Mouse (Mus musculus): ENCODE measurements around the gene Col16a1. TPM values are rescaled to one million over a fixed set of nuclear protein-coding genes. Genes with fewer than 3 reads are reported as not detected.
A peak's percentile ranks its signal among the peaks of the same experiment; 100 is the strongest.

Col16a1 gene
- total RNA-seq, 2 experiments from 2014 or later, result 4.5 to 4.6 TPM

GRCm38 (mm10) chr4:130045609-130046008, 2.0 kb upstream of the Col16a1 start:
- DNase-seq, result peak; percentile 56 to 77

DNA sequence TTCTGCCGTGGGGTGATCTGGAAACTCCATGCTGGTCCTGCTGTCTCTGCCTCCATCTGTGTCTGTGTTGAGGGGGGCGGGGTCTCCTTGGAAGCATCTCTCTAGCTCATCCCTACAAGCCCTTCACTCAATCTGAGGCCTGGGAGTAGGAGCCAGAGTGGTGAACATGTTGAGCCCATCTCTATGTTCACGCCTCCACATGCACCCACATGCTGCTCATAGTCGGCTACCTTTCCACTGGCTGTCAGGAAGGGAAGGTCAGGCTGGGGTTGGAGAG, 501 bp downstream of the Col16a1 start:
- DNase-seq, result no peak

DNA sequence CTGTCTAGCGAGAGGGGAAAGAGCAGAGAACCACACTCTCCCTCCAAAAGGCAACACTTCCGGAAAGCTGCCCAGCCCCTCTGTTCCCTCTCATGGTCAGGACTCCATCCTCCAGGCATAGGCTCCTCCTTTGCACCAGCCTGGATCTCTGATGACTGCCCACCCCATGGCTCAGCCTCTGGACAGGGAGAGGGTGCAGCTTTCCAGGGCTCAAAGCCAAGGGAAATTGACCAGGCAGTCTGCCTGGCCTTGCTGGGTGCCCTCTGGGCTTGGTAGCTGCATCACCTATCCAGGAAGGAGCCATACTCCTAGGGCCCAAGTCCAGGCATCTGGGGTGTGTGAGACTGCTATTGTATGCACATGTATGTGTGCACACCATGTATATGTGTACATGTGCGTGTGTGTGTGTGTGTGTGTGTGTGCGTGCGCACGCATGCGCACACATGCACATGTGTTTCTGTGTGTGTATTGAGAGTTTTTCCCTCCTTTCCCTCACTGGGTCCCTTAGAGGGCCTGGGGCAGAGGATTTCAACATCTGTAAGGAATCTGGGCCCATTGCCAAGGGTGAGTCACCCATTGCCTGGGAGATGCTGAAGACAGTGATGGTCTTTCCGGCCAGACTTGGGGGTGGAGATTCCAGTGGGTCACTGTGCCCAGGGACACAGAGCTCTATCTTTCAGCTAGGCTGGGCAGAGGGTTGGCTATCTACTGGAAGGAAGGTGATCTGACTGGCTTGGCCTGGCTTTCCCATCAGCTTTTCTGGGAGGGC, 2.6 kb downstream of the Col16a1 start:
- peak; percentile 83 to 85 for DNase-seq

DNA sequence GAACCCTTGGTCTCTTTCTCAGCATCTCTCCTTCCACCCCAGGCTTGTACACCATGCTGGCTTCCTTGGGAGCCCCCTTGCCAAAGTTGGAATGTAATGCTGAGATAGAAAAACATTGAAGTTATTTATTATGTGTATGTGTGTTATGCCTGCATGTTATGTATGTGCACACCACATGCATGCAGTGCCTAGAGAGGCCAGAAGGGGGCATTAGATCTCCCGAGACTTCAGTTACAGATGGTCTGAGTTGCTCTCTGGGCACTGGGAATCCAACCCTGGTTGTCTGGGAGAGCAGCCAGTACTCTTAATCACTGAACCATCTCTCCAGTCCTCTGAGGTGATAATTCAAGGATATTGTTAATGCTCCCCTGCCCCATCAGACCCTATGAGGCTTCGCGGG, 4.6 kb downstream of the Col16a1 start:
- DNase-seq, result no peak

DNA sequence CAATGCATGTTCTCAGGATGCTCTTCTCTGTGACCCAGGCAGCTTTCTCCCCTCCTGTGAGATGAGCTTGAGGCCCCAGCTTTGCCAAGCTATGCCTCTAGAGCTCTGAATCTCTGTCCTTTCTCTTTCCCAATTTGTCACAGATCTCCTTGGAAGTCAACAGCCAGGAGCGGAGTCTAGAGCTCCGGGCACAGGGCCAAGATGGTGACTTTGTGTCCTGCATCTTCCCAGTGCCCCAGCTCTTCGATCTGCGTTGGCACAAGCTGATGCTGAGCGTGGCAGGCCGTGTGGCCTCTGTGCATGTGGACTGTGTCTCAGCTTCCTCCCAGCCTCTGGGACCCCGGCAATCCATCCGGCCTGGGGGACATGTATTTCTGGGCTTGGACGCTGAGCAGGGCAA, 5.5 kb downstream of the Col16a1 start:
- no peak for DNase-seq

DNA sequence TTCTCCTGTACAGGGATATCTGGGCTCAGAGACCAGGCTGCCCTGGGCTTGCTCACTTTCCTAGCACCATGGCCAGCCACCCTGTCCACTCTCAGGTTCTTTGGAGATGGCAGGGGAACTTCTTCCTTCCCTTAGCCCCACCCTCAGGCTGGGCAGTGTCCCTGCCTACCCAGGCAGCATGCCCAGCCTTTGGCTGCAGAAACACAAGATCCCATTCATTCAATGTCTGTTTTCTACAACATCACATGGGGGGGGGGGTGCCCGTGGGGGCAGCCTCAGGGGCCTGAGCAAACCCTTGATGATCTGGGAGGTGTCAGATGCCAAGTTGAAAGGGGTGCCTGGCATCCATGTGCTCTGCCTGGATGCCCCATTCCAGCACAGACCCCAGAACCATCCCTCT, 7.1 kb downstream of the Col16a1 start:
- DNase-seq, result no peak

DNA sequence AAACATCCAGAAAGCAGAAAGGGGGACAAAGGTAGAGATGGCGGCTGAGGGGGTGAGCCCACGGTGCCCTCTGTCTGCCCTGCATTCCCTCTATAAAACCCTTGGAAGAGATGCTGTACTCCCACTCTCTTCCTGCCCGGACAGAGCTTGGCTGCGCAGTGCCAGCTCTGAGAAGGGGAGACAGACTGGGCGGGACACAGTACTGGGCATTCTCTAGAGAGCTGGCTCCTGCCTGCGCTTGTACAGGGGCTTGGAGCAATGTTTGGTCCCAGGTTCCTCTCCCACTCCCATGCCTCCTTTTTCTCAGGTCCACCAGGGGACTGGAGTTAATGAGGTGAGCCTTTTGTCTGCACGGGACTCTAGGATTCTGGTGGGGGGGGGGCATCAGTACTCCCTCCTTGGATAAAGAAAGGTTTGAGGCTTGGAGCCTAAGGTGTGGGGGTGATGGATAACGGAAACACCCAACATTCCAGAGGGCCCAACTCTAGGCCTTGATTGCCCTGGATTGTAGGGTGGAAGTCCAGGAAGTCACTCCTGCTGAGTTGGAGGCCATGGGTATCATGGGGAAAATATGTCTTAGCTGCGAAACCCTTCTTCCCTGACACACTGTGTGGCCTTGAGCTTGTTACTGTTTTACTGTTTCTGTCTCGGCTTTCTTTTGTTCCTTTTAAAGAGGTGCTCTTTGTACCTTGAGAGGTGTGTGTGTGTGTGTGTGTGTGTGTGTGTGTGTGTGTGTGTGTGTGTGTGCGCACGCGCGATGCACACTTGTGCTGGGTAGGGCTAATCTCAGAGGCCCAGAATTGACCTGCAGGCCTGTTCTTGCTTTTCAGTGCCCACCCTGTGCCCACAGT, 7.7 kb downstream of the Col16a1 start:
- no peak for DNase-seq

- DNase-seq, result no peak
Measured at GRCm38 (mm10) chr4:130056011-130056322, 8.3 kb downstream of the Col16a1 start.

GRCm38 (mm10) chr4:130056471-130056870, 8.8 kb downstream of the Col16a1 start:
- DNase-seq, result no peak

DNA sequence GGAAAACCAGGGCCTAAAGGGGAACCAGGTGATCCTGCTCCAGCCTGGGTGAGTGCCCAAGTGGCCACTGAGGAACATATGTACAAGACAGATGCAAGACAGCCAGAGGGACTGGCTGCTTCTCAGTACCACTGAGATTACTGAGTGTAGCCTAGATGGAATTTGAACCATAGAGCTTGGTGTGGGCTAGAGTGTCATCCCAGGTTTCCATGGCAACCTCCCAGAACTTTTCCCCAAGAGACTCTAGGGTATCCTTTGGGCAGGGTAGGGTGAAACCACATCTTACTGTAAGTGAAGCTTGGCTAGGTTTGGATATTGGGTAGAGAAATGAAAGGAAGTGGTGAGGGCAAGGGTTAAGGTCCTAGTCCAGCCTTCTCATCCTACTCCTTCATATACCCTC, 13.3 kb downstream of the Col16a1 start:
- DNase-seq, result no peak

DNA sequence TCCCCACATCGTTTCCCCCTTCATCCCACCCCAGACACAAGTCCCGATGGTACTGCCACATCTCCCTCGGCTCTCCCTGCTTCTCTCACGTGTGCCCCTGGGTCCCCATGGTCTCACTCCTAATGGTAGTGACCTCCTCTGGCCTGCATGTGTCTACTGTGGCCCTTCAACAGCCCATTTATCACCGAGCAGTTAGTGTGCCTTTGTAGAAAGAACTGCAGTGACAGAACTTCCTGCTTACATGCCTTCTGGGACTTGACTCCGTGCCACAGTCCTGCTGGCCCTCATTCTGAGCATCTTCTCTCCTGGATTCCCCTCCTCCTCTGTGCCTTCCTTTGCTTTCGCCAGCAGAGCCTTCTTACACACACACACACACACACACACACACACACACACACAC, 15.6 kb downstream of the Col16a1 start:
- DNase-seq, result no peak

DNA sequence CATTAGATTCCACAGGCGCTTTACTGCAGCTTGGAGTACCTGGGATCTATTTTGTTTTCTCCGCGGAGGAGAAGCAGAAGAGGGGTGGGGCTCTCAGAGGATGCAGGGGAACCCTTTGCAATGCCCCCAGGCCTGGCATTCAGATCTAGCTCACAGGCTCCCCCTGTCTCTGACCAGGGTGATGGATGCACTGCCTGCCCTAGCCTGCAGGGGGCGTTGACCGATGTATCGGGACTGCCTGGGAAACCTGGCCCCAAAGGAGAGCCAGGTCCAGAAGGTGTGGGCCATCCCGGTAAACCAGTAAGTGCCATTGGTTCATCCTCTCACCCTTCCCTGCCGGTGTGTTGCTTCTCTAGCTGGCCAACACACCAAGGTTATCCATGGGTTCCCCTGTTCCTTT, 19.2 kb downstream of the Col16a1 start:
- DNase-seq, result no peak

DNA sequence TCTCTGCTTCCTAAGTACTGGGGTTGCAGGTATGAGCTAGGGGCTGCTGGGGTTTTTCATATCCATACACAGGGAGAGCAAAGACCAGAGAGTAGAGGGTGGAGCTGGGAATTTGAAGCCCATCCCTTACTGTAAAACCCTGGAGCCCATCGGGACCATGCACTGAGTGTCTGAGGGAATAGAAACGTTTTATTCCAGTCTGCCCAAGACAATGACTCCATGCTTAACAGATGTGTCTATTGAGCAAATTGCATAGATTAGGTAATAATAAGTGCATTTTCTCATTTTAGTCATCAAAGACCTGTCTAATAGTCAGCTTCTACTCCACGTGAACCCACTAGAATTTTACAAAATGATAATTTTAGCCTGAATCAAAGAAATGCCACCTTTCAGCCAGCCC, 22.9 kb downstream of the Col16a1 start:
- DNase-seq, result no peak

DNA sequence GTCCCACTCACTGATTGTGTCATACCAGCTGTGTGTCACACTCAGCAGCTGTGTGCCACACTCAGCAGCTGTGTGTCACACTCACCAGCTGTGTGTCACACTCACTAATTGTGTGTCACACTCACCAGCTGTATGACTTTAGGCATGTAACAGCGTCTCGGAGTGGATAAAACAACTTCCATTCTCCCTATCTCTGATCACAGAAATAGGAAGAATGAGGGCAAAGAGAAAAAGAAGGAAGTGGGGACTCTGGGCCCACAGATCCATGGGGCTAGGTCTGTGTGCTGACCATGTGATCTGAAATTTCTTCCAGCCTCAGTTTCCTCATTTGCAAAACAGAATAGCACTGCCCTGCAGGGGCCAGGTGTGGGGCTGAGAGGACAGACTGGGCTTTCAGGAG, 24.1 kb downstream of the Col16a1 start:
- no peak for DNase-seq

- no peak for DNase-seq
Measured at GRCm38 (mm10) chr4:130073367-130073766, 25.7 kb downstream of the Col16a1 start.

DNA sequence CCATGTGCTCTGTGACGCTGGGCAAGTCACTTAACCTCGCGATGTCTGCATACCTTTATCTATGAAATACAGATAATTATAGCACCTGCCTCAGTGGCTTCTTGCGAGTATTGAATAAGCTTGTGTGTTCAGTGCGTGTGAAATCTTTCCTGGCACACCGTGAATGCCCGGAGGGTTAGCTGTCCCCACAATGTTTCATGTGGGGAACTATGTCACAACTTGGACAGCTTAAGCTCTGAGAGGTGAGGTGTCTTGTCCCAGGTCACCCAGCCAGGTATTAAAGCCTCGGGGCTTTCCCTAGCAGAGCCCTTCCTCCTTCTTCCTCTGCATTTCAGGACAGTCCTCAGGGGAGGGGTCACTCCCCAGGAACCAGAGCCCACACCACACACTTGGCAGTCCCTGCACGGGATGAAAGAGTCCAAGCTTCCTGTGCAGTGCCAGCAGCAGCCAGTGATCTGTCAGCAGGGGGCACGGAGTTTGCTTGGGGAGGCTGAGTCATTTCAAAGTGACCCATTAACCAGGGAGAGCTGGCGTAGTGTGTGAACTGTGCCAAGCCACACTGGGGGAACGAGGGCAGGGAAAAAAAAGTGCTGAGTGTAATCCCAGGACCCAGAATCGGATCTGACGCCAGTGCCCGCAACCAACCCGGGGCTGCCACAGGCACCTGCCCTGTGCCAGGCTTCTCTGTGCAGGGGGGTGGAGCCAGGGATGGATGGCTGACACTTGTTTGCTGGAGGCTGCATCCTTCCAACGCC, 27.3 kb downstream of the Col16a1 start:
- DNase-seq, result peak; percentile 16 to 46

GRCm38 (mm10) chr4:130076856-130077255, 29.2 kb downstream of the Col16a1 start:
- DNase-seq, result peak; percentile 37 to 48

- DNase-seq, result no peak
Measured at GRCm38 (mm10) chr4:130078816-130079485, 31.3 kb downstream of the Col16a1 start.

- no peak for DNase-seq
Measured at GRCm38 (mm10) chr4:130079521-130079920, 31.9 kb downstream of the Col16a1 start.

DNA sequence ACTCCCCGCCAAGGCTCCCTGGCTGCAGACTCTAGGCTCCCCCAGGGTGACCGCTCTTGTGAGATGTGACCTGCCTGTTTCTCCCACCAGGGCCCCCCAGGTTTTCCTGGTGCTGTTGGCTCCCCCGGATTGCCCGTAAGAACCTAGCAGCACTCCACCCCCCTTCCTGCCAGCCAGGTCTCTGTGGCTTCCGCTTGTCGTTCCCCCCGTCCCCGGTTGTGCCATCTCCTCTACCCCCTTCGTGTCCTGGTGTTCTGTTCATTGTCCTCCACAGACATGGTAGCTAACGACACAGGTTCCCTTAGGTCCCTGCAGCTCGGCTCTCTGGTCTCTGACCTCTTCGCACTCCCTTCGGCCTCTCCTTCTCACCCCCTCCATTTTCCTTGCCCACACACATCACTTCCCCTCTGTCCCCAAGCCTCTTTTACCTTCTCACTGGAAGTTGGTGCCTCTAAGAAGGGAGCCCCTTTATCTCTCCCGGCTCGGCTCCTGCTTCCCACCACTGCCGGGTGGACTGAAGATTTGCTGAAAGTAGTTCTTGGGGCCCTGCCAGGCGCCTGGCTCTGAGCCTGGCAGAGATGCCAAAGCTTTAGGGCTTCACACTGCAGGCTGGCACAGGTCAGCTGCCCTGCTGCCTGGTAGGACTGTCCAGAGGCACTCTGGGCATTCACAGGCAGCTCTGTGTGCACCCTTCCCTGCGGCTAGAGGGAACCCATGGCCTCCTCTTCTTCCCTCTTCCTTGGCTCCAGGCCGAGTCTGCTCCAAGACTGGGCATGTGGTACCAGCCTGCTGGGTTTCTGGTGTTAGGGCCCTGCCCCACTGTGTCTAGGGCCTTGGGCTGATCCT, 33.9 kb downstream of the Col16a1 start:
- DNase-seq, result peak; percentile 76

DNA sequence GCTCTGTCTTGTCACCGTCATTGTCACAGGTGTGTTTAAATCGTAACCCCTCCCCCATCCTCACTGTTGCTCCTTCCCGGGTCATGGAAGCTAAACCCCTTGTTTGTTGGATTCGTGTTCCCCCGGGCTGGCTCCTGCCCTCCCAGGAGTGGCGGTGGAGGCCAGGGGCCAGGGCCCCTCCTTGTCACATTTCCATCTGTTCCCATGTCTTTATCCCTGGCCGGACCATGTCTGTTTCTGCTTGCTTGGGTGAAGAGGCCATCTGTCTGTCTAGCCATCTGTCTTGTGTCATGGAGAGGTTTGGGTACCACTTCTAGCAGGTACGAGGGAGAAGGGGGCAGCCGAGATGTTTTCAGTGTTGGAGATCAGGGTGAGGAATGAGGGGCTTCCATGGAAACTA, 34.6 kb downstream of the Col16a1 start:
- no peak for DNase-seq
